Mouse (Mus musculus) cerebellum, adult 8-10 months (tissue): ENCODE results near the gene Rsph14.
"Not testable (repeated sequence)": the region's sequence is repeated elsewhere in the genome, so short reads cannot be mapped to it uniquely, and the experiment has no call there.

Experiments used
- DNase-seq: peaks from one replicate; pipeline ENCODE4 v3.0.0; 2022

Rsph14 gene

DNA sequence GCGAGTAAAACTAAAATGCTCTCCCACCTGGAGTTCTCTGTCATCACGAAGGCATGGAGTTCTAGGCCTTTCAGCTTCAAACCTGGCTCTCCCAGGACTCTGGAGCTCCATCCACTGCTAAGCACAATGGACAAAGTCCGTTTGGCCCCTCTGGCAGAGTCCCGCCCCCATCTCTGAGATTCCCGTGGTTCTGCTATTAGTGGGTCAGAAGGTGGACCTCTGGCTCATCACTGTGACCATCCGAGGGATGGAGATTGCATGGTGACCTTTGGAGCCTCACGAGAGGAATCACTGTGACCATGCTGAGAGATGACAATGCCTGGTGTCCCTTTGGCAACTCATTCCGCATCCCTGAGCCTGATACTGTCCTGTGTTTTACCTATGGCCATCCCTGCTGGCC, 20.5 kb upstream of the Rsph14 start:
- DNase-seq = no peak

DNA sequence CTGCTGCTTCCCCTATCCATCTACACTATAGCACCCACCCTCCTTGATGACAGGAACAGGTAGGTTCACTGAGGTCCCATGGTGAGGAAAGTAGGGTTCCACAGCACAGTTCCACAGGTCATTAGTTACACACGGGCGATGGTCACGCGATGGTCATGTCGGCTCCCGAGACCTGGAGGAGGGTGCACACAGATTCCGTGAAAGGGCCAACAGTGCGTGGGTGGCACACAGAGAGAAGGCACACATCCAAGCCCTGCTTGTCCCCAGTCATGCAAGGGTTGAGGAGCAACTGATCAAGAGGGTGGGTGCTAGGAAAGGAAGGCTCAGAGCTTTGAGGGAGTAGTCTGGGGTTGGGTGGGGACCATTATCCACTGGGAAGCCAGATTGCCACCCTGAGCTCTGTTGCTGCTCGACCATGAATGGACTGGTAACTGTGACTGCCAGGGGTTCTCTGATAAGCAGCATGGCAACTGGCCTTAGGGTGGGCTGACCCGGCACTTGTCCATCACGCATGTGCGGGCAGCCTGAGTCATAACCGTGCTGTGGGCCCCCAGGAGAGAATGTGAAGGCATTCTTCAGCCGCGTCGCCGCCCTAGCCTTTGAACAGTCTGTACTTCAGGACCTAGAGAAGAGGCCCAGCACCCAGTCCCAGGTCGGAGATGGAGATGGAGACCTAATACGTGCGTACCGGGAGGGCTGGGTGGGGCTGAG, 19.1 kb upstream of the Rsph14 start:
- DNase-seq = no peak

DNA sequence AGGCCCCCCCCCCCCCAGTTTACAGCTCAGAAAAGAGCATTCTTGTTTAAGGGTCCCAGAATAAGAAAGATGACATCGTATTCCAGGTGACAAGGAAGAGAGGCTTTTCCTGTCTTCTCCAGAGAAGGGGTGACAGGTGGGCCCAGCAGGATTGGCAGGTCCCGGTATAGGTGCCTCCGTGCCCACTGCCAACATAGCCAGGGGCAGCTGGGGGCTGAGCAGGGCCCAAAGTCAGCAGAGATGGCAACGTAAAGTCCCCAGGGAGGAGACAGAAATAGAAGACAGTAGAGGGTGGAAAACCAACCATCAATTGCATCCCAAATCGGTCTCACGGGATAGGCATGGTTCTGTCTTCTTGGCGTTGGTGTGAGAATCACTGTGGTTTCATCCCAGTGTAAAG, 16.3 kb upstream of the Rsph14 start:
- DNase-seq = no peak

DNA sequence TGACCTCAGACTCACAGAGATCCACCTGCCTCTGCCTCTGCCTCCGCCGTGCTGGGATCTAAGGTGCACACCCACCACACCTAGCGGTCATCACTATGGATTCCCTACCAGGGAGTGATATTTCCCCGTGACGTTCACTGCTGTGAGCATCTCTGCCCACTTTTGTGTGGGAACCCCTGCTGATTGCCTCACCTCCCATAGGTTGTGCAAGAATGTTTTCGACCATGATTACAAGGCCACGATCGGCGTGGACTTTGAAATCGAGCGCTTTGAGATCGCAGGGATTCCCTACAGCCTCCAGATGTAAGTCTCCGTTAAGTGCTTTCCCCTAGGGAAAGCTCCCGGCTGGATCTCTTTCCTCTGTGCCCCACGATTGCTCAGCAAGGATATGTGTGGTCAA, 13.4 kb upstream of the Rsph14 start:
- no peak for DNase-seq

DNA sequence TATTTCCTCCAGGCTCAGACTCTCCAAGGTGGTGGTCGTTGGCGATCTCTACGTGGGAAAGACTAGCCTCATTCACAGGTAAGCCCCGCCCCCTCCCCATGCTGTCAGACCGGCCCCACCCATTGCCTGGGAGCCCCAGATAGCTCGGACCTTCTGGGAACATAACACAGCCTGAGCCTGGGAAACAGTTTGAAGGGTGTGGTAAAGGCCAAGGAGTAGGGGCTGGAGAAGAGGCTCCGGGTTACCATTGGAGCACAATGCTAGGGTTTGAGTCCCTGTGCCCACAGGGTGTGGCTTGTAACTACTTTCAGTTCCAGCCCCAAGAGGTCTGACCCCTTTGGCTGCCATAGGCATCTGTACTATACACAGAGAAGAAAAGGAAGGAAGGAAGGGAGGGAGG, 12.1 kb upstream of the Rsph14 start:
- no peak for DNase-seq

DNA sequence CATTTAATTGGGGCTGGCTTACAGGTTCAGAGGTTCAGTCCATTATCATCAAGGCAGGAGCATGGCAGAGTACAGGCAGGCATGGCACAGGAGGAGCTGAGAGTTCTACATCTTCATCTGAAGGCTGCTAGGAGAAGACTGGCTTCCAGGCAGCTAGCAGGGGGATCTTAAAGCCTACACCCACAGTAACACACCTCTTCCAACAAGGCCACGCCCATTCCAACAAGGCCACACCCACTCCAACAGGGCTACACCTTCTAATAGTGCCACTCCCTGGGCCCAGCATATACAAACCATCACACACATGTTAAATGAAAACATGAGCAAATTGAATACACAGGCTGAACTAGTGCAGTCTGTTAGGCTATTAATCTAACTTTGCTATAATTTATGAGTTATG, 9.7 kb upstream of the Rsph14 start:
- not testable (repeated sequence) for DNase-seq

DNA sequence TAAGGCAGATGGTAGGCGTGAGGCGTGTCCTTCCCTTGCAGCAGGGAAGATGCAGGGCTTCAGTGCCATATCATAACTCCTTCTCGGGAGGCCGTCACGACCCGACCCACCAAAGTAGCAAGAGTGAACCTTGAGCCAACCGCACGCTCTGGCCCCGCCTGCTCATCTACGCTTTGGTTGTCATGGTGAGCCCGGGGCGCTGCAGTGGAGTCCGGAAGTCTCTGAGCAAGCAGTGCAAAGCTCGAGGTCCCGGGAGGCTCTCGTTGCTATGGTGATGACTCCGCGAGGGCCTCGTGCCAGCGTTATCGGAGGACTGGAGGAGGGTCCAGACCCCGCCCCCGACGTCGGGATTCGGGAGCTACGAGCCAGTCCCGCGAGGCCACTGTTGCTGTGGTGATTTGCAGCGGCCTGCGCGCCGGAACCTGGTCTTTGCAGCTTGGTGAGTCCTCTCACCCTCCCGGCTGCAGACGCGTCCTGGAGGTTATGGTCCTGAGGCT, 4.5 kb upstream of the Rsph14 start, which contains the start of gene Rab36:
Gene Rab36, plus strand, starts transcription at position 176 of the 497 bp plus-strand sequence.
- peak; percentile 76 for DNase-seq

DNA sequence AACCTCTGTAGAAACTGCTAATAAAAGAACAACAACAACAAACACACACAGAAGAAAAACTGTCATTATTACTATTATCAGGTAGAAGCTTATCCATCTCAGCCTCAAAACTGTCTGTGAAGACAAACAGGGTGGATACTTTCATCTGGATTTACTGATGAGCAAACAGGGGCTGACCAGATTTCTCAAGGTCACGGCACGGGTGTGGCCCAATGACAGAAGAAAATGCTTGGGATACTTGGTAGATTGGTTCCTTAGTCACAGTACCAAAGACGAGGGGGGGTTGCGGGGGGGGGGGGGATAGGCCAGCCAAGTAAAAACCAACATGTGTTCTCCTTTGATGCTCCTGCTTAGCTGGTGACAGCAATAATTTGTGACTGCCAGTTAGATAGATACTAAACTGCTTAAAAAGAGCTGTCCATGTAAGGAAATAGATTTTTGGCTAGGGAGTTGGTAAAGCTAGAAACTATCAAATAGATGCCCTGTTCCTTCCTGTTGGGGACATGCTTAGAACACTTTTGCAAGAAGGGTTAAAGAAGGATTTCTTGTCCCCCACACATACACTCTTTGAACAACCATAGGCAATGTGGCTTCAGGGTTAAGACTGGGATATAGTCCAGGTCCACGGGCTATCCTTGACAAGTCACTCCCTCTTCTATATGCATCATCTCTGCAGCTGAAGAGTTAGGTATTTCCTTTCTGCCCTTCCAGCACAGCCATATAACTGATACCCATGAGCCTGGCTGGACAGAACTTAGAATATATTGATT, 856 bp downstream of the Rsph14 start:
- DNase-seq = no peak

DNA sequence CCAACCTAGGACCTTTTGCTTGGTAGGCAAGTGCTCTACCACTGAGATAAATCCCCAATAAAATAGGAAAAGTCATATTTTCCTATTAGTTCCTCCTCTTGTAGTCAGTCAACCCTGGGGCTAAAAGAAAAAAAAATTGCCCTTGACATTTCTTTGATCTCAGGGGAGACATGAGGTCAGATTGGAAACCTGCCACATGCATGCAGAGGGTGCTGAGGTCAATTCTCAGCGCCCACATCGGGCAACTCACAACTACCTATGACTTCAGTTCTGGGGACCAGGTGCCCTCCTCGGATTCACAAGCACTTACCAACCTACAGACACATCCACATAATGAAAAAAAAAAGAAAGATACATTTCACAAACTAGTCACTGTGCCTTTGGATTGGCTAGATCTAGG, 2.2 kb downstream of the Rsph14 start:
- DNase-seq = no peak

DNA sequence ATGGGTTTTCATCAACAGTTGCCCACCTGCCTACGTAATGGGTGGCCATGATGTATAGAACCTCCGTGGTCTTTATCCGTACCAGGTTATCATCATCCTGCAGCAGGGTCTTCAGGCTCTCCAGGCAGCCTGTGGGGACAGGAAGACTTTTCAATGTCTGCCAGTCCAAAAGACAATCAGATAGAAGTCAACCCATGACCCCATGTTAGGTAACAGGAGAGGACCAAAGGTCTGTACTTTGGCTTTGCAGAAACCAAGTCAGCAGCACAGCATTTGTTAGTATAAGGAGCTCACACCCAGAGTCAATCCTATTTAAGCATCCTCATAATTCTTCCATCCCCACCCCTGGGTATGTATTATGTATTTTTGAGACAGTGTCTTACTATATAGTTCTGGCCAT, 2.7 kb downstream of the Rsph14 start:
- DNase-seq = no peak

DNA sequence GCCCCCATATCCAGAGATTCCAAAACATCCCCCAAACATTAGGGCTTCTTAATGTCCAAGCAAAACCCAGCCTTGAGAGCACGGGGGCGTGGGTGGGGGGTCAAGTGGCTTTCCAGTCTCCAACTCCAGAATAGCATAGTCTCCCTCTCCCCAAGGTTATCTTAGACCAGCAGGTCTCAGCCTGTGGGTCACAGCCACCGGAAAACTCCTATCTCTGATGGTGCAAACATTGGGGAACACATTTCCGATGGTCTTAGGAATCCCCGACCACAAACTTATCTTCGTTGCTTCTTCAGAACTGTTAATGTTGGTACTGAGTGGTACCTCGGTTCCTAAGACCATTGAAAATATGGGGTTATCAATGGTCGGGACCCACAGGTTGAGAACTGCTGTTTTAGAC, 3.6 kb downstream of the Rsph14 start:
- DNase-seq = no peak

DNA sequence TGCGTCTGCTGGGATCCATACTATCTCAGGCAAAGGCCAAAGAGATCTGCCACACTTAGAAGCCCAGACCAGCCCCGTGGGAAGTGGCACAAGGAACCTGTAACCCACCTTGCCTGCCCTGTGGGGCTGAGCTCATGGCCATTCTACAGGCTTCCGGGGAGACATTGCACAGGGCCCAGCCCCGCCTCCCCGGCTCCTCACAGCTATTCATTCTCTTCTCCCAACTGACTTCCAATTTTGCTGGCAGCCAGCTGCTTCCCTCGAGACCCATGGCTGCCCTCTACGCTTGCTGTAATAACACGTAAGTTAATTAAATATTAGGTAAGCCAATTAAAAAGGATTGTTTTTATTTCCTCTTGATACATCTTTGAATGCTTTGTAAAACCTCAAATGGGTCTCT, 5.9 kb downstream of the Rsph14 start:
- no peak for DNase-seq

DNA sequence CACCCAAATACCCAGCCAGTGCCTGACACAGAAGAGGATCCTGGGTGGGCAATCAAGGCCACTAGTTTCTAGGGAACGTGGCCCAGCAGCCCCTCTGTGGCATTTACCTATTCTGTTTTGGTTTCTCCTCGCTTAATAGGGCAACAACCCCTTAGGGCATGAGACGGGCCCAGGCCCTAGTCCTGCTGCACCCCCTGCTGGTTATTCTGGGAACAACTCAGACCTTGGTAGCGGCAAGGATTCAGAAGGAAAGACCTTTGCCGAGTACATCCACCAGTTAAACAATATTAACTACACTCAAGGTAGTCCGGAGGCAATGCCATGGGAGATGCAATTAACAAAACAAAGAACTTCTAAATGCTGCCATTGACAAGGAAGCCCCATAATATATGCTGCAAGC, 11.2 kb downstream of the Rsph14 start:
- peak; percentile 84 for DNase-seq

DNA sequence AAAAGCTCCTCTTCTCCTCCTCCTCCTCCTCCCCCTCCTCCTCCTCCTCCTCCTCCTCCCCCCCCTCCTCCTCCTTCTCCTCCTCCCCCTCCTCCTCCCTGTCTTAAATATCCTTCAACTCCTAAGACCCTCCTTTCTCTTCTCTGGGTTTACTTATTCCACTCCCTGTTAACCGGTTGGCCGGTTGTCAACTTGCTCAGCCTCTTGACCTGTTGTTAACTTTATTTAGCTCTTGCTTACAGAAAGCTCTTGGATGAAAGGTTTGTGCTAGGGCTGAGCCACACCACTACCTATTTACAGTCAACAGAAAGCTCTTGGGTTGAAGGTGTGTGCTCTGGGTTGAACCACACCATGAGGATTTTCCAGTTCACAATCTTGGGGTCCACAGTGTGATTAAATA, 12.1 kb downstream of the Rsph14 start:
- DNase-seq = no peak

DNA sequence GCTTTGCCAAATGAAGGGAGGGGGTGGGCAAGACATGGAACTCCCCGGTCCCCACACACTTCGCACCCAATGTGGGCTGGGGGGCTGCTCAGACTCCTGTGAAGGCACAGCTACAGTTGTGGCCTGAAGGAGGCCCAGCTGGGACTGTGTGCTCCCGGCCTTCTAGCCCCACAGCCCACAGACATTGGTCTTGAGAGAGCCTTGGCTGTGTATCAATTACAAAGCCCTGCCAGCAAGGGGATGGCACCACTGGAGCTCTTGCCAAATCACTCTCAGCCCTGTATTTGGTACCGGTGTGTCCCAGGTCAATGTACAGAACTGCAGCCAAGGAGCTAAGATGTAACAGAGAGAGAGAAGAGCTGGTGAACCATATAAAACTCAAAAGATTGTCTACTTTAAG, 15.9 kb downstream of the Rsph14 start:
- no peak for DNase-seq

DNA sequence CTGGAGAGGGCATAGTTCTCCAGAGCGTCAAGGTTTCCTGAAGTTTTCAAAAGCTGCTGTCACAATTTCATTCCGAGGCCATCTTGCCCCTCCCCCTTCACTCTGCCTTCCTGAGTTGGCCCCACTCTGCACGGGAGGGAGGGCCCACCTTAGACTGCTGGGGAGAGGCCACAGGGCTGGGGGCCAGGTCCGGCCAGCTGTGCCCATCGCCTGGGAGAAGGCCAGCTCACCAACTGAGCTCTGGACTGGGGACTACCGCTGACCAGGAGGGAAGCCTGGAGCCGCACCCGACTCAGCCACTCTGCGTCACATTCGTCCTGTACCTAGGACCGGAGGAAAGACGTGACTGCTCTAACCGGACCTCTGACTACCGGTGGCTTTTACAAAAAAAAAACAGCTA, 16.9 kb downstream of the Rsph14 start:
- no peak for DNase-seq

DNA sequence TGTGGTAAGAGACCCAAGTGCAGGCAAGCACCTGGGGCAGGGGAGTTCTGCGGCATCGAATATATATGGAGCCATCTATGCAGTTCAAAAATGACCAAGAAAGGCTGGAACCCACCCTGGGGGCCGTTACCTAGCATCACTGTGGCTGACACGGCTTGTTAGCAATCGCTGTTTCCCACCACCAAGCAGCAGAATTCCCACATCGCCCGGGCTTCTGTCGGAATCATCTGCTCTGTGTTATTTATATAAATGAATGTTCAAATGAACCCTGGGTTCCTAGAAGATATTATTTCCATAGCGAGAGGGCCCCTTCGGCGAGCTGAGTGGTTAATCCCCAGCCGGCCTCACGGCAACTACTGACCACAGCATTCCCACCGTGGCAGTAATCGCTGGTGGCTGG, 21.7 kb downstream of the Rsph14 start:
- no peak for DNase-seq

DNA sequence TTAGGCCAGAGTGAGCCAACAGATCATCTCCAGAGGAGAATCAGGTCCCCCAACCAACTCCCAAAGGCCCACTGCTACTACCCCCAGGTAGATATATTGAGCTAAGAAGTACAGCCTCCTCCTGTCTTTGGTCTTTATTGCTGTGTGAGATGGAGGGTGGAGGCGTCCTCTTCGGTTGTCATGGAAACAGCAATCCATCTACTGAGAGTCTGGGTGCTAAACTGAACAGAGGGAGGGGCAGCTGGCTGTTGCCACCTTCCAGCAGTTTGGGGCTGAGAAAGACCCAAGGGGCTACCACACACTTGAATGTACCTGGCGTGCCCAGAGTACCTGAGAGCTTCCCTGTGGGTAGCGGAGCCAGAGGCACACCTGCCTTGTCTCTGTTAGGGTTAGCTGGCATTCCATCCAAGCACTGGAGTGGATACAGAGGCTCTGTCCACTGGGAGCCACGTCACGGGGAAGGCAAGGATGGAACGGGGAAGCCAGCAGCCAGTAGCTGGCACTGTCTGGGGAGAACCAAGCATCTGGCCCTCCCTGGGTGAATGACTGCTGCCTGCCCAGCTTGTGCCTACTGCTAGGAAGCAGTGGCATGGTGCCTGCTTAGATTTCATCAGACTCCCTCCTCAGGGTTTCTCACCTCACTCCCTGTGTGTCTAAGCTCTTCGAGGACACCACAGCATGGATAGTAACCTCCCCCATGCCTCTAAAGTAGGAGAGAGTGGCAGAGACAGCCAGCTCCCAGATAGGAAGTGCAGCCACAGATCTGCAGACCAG, 25.3 kb downstream of the Rsph14 start:
- DNase-seq = no peak

DNA sequence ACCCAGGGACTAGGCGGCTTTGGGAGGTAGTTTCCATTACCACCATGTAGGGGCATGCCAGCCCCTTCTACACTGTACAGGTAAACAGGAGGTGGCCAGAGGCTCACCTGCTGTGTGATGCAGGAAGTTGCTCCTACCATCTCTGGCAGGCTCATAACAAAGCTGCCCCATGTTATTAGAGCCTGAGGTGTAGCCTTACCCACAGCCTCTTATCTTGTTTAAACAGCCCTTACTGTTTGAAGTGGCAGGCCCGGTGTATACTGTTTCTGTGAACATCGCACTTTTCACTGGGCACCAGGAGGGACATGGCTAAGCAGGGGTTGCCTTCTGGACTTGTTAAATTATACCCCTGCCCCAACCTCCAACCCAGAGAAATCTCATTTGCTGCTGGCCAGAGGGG, 28.3 kb downstream of the Rsph14 start:
- DNase-seq = no peak

DNA sequence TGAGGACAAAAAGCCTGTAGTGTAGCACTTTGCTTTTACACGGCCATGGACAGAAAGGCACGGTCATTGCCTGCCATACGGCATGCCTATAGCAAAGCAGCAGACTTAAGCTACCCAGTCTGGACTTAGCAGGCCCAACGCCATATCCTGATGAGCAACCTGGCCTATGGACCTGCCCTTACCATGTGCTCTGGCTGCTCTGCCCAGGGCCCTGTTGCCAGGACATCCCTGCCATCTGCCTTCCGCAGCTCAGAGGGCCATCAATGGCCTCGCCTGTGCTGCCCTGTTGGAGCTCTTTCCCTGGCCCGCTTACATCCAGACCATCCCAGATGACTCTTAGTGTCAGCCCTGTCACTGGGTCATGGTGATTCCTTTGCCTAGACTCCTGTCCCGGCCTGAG, 31.0 kb downstream of the Rsph14 start:
- DNase-seq = peak; percentile 71

DNA sequence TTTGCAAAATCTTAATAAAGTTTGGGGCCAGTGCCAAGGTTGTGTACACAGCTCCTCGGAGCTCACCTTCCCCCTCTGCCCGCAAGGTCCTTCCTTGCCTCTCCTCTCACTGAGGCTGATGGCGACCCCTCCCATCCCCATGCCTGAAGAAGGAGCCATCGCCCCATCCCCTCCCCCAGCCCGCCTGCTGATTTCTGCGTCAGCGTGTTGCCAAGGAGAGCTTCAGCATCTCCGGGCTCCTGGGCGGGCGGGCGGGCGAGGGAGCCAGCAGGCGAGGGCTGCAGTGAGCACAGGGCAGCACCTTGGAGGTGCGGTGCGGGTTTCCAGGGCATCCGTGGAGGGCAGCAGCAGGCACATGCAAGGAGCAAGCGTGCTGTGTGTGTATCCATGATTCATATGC, 37.0 kb downstream of the Rsph14 start:
- no peak for DNase-seq

DNA sequence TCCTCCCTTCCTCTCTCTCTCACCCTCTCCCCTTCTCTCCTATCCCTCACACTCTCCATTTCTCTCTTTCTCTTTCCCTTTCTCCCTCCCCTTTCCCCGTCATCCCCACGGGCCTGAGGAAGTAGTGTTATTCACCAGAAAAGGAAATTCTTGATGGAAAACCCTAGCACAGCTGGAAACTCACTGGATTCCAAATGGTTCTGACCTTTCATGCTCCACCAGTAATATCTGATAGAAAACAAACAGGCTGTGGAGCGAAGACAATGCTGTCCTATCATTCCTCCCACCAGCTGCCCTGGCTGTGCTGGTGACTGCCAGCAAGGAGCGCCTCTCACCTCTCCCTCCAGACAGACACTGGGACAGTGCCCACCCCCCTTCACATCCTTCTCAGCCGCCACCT, 37.5 kb downstream of the Rsph14 start:
- DNase-seq = no peak

DNA sequence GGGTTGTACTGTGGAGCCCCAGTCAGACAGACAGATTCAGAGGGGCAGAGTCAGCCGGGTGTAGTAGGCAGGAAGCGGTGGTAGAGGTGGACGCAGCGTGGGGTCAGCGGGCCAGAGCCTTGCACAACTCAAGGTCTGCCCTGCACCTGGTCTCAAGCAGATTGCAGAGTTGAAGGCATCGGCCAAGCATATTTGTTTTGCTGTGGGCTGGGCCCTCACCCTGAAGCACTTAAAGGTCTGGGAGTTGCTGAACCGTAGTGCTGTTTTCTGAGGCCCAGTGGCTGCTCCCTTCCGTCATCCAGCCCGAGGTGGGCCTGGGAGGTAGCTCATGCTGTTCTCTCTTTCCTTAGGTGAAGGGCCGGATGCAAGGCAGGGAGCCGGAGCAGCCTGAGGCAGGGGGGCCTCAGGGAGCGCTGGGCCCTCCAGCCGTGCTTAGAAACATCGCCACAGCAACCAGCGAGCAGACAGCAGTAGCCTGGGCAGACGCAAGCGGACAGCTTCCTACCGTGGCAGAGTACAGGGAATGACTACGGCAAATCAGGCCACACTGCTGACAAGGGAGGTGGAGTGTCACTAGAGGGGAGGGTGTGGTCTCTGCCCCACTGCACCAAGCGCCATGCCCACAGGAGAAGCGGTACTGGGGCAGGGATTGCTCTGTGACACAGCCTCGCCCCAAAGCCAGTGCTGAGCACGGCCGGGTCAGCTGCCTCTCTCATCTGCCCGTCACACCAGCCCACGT, 41.6 kb downstream of the Rsph14 start:
- no peak for DNase-seq
